Mouse (Mus musculus): ENCODE data around the gene Atxn7l3.

DNA sequence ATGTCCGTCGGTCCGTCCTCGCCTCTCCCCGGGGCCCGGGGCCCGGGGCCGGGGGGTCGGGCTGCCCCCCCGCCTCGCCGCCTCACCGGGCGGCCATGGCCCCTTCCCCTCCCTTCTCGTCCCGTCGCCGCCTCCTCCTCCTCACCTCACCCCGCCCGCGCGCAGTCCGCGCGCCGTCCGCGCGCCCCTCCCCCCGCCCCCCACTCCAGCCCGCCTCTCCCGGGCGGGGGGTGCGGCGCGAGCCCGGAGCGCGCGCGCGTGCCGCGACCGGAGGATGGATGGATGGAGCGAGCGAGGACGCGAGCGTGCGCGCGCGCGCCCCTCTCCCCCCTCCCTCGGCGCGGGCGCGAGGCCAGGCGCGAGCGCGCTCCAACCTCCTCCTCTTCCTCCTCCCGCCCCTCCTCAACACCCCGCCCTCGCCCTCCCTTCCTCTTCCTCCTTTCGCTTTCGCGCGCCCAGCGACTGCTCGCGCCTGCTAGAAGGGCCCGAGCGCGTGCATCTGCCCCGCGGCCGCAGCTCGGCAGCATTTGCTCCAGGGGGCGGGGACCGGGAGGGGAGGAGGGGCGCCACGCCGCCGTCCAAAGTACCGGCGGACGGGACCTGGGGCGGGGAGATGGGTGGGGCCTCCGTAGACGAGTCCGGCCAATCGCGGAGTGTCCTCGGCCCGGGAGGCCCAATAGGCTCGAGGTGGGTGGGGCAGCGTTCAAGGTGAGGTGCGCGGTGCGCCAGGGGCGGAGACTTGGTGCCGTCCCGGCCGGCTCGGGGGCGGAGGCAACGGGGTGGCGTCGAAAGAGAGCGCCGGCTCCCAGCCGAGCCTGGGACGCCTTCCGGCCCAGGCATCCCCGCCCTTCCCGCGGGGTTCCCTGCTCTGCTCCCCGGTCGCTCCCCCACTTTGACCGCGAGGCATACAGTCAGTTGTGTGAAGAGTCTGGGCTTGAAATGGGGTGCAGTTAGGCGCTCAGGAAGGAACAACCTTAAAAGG is at the start of gene Atxn7l3:
- TF ChIP-seq CTCF (conservative IDR thresholded peaks at IDR 0.05; ENCODE audit: low read length) (no peak), NANOG (IDR thresholded peaks at IDR 0.05; ENCODE audit: borderline replicate concordance, low read length) (no peak), POU5F1 (IDR thresholded peaks at IDR 0.05; ENCODE audit: borderline replicate concordance, low read length) (no peak)

All from E14TG2a.4 (cell line).